In the genomic region with DNA sequence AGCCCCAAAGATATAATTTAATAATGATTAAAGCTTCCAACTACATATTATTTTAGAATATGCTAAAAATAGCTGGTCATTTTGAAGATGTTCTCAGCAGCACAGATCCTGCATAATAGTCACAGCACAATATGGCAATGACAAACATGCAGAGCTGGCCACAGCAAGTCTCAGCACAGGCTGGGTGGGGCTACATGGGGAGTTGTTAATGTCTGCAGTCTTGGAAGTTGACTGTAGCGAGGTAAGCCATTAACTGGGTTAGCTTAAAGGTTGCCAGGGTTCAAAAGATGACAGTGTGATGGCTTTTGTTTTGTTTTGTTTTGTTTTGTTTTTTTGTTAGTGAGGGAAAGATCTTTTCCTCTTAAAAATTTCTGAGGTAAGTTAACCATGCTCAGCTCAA, we compare ENCODE assay signal across 13 mouse cellular contexts.
"Had no signal": no experiment of that assay in that cellular context is flagged by ENCODE, and none has a peak within 500 bp of the region (broad histone marks: within the 10 kb centered on the region; RNA-seq: fewer than 3 reads in every experiment).

No protein-coding gene starts in this region.

- H3K4me3 ChIP-seq: limb, embryonic 13.5 days; midbrain, embryonic 12.5 days had no signal

- H3K27ac ChIP-seq: hindbrain, postnatal 0 days; kidney, postnatal 0 days; limb, embryonic 13.5 days; liver, embryonic 14.5 days; midbrain, embryonic 12.5 days had no signal

- ATAC-seq: hindbrain, postnatal 0 days; midbrain, embryonic 16.5 days had no signal

- H3K9ac ChIP-seq: limb, embryonic 13.5 days; liver, embryonic 14.5 days; midbrain, embryonic 12.5 days had no signal

- H3K4me2 ChIP-seq: limb, embryonic 13.5 days; midbrain, embryonic 12.5 days had no signal

- DNase-seq: left cerebral cortex, postnatal 4 days; lung, adult 18-20 months; lung, postnatal 36 days; right cerebral cortex, adult 18-20 months; spleen, adult 18-20 months; thymus, adult 18-20 months; thymus, postnatal 14 days had no signal

- H3K27me3 ChIP-seq: limb, embryonic 13.5 days; midbrain, embryonic 12.5 days had no signal

- H3K9me3 ChIP-seq: midbrain, embryonic 12.5 days had no signal
